Mouse (Mus musculus) embryonic fibroblast, embryonic 13.5 days (primary cell): Measurements from ENCODE around the gene Pigq.

Source experiments
- CTCF ChIP-seq: IDR thresholded peaks from 2 replicates; pipeline ENCODE4 v1.5.1; 2011; ENCODE audit warnings: mild to moderate bottlenecking, control low read depth, low read length, moderate library complexity, borderline replicate concordance; ENCODE audit not compliant: insufficient read depth
- POLR2A ChIP-seq: IDR thresholded peaks from 2 replicates; pipeline ENCODE4 v1.6.1; 2011; ENCODE audit warnings: low read depth, mild to moderate bottlenecking, control low read depth, low read length, moderate library complexity

- TF ChIP-seq POLR2A (no peak), CTCF (no peak)
These were observed at the start of gene Pigq, which contains the start of gene Nhlrc4 for GRCm38 (mm10) chr17:25944366-25945163.
